Mouse (Mus musculus) left cerebral cortex, postnatal 36 days (tissue): ENCODE measurements around the gene Gm7075. TPM values are rescaled to one million over a fixed set of nuclear protein-coding genes. Genes with fewer than 3 reads are reported as not detected.
A peak's percentile ranks its signal among the peaks of the same experiment; 100 is the strongest.
"Not testable (repeated sequence)": the region's sequence is repeated elsewhere in the genome, so short reads cannot be mapped to it uniquely, and the experiment has no call there.

ENCODE experiments used
- DNase-seq, 2 experiments: peaks; one replicate each; pipeline ENCODE4 v3.0.0; 2021 to 2022; ENCODE audit warnings: low spot score in 2 of 2, mixed read lengths in 1 of 2
- intact Hi-C: fragments of 180-260 bp; cut with DNase I; formaldehyde crosslinking; loops from one replicate; pipeline ENCODE4 v1.15.1; 2025
- total RNA-seq, 2 experiments: library from RNA; stranded (reverse); gene quantifications; 2 replicates each; pipeline ENCODE4 v1.2.3; 2021

The Gm7075 gene
- total RNA-seq, 2 experiments from 2014 or later: not detected

GRCm38 (mm10) chr10:63423591-63424474, 2.2 kb upstream of the Gm7075 start:
- intact Hi-C loops: loop anchor here (5.0 kb wide), 2 partner anchors 53 to 148 kb away; no protein-coding TSS in a partner anchor
- DNase-seq: no peak

GRCm38 (mm10) chr10:63422736-63422992, 1.1 kb upstream of the Gm7075 start:
- DNase-seq: no peak
- intact Hi-C loops: loop anchor here (5.0 kb wide), 2 partner anchors 55 to 150 kb away; no protein-coding TSS in a partner anchor

GRCm38 (mm10) chr10:63417061-63417460, 4.5 kb downstream of the Gm7075 start:
- intact Hi-C loops: no loop called here
- DNase-seq: no peak

- intact Hi-C loops: no loop called here
- DNase-seq: no peak
Measured at GRCm38 (mm10) chr10:63415850-63416249, 5.7 kb downstream of the Gm7075 start.

- intact Hi-C loops: no loop called here
- DNase-seq: no peak
Measured at GRCm38 (mm10) chr10:63415287-63415686, 6.3 kb downstream of the Gm7075 start.

- intact Hi-C loops: no loop called here
- no peak for DNase-seq
Measured at GRCm38 (mm10) chr10:63412756-63413155, 8.8 kb downstream of the Gm7075 start.

- DNase-seq, intact Hi-C loops: not testable (repeated sequence)
Measured at GRCm38 (mm10) chr10:63411674-63412073, 9.9 kb downstream of the Gm7075 start.

- intact Hi-C loops: no loop called here
- DNase-seq: no peak
Measured at GRCm38 (mm10) chr10:63410162-63410956, 11.2 kb downstream of the Gm7075 start.

- DNase-seq: no peak
- intact Hi-C loops: no loop called here
Measured at GRCm38 (mm10) chr10:63403636-63404035, 18.0 kb downstream of the Gm7075 start.

- intact Hi-C loops: no loop called here
- DNase-seq: no peak
Measured at GRCm38 (mm10) chr10:63402731-63403504, 18.7 kb downstream of the Gm7075 start.

- intact Hi-C loops: no loop called here
- DNase-seq: no peak
Measured at GRCm38 (mm10) chr10:63396963-63397362, 24.6 kb downstream of the Gm7075 start.

- intact Hi-C loops: loop anchor here (10.0 kb wide), 1 partner anchor 144 kb away; the partner anchor contains the start of gene Herc4
- DNase-seq: no peak
Measured at GRCm38 (mm10) chr10:63388948-63389347, 32.6 kb downstream of the Gm7075 start.

- no peak for DNase-seq
- intact Hi-C loops: loop anchor here (10.0 kb wide), 1 partner anchor 142 kb away; the partner anchor contains the start of gene Herc4
Measured at GRCm38 (mm10) chr10:63386991-63387390, 34.6 kb downstream of the Gm7075 start.

GRCm38 (mm10) chr10:63386444-63386843, 35.1 kb downstream of the Gm7075 start:
- peak; percentile 79 to 85 for DNase-seq
- intact Hi-C loops: loop anchor here (10.0 kb wide), 1 partner anchor 142 kb away; the partner anchor contains the start of gene Herc4

- intact Hi-C loops: loop anchor here (10.0 kb wide), 1 partner anchor 141 kb away; the partner anchor contains the start of gene Herc4
Measured at GRCm38 (mm10) chr10:63385897-63386296, 35.7 kb downstream of the Gm7075 start.

GRCm38 (mm10) chr10:63382372-63383279, 39.0 kb downstream of the Gm7075 start, which contains the start of gene Dnajc12:
Gene Dnajc12 (plus strand): TSS chr10:63382443.
- peak; percentile 71 to 73 for DNase-seq
- intact Hi-C loops: loop anchor here (5.0 to 10.0 kb wide), 3 partner anchors 45 to 230 kb away; partner anchors contain the start of gene Herc4

More at GRCm38 (mm10) chr10:63385897-63386296, 35.7 kb downstream of the Gm7075 start:
- not testable (repeated sequence) for DNase-seq

- no peak for DNase-seq
- intact Hi-C loops: loop anchor here (5.0 to 10.0 kb wide), 3 partner anchors 44 to 229 kb away; partner anchors contain the start of gene Herc4
Measured at GRCm38 (mm10) chr10:63381498-63382280, 39.9 kb downstream of the Gm7075 start, which contains the start of gene Sirt1. Gene Sirt1 (minus strand): TSS chr10:63381704.
